Mouse (Mus musculus): ENCODE results near the gene Klf3. TPM values are rescaled to one million over a fixed set of nuclear protein-coding genes. Genes with fewer than 3 reads are reported as not detected.

The Klf3 gene
- total and polyA plus RNA-seq, 2 experiments = 17.8 to 35.7 TPM

- Histone ChIP-seq H3K9ac (ENCODE audit: low read depth, low read length) (no peak overlapping the region), H3K27ac (replicated peaks; ENCODE audit: insufficient read depth, low read depth, low read length) (no peak overlapping the region), H3K4me3 (ENCODE audit: insufficient read depth, low read depth, low read length) (no peak overlapping the region), H3K27me3 (ENCODE audit: control insufficient read depth, insufficient read depth, low read length) (no peaks in the 10 kb centered on the region), H3K36me3 (ENCODE audit: control insufficient read depth, insufficient read depth, low read length) (no peaks in the 10 kb centered on the region), H3K4me1 (ENCODE audit: control insufficient read depth, insufficient read depth, low read length) (peaks cover 33% of the 10 kb centered on the region), H3K79me2 (ENCODE audit: control insufficient read depth, insufficient read depth, low read length) (peaks cover 25% of the 10 kb centered on the region; the same call in 1 of the 2 replicates)
- 48% methylated on average over 3 of the region's 3 CpGs for WGBS
- TF ChIP-seq POLR2A (IDR thresholded peaks at IDR 0.05; ENCODE audit: extremely low read depth, insufficient read depth, low read length) (no peak), CTCF (IDR thresholded peaks at IDR 0.05; ENCODE audit: low read depth, low read length) (no peak)
- no peak for DNase-seq (ENCODE audit: extremely low read depth, low read depth, low spot score)
Measured at GRCm38 (mm10) chr5:64807159-64807558, 4.0 kb downstream of the Klf3 start.

- H3K27ac ChIP-seq (replicated peaks; ENCODE audit: insufficient read depth, low read depth, low read length) = no peak overlapping the region
- DNase-seq (ENCODE audit: extremely low read depth, low read depth, low spot score) = no peak
- H3K36me3 ChIP-seq (ENCODE audit: control insufficient read depth, insufficient read depth, low read length) = no peaks in the 10 kb centered on the region
- H3K79me2 ChIP-seq (ENCODE audit: control insufficient read depth, insufficient read depth, low read length) = peaks cover 25% of the 10 kb centered on the region; the same call in 1 of the 2 replicates
- H3K4me1 ChIP-seq (ENCODE audit: control insufficient read depth, insufficient read depth, low read length) = peaks cover 37% of the 10 kb centered on the region
- H3K4me3 ChIP-seq (ENCODE audit: insufficient read depth, low read depth, low read length) = no peak overlapping the region
- no peak for TF ChIP-seq CTCF (IDR thresholded peaks at IDR 0.05; ENCODE audit: low read depth, low read length)
- TF ChIP-seq POLR2A (IDR thresholded peaks at IDR 0.05; ENCODE audit: extremely low read depth, insufficient read depth, low read length) = no peak
- no peaks in the 10 kb centered on the region for H3K27me3 ChIP-seq (ENCODE audit: control insufficient read depth, insufficient read depth, low read length)
- H3K9ac ChIP-seq (ENCODE audit: low read depth, low read length) = no peak overlapping the region
- 33% methylated on average over 4 of the region's 4 CpGs for WGBS
Measured at GRCm38 (mm10) chr5:64807603-64808002, 4.4 kb downstream of the Klf3 start.

- H3K4me1 ChIP-seq (ENCODE audit: control insufficient read depth, insufficient read depth, low read length) = peaks cover 40% of the 10 kb centered on the region
- no peak for TF ChIP-seq CTCF (IDR thresholded peaks at IDR 0.05; ENCODE audit: low read depth, low read length)
- no peak for TF ChIP-seq POLR2A (IDR thresholded peaks at IDR 0.05; ENCODE audit: extremely low read depth, insufficient read depth, low read length)
- H3K27me3 ChIP-seq (ENCODE audit: control insufficient read depth, insufficient read depth, low read length) = no peaks in the 10 kb centered on the region
- peaks cover 25% of the 10 kb centered on the region; the same call in 1 of the 2 replicates for H3K79me2 ChIP-seq (ENCODE audit: control insufficient read depth, insufficient read depth, low read length)
- H3K27ac ChIP-seq (replicated peaks; ENCODE audit: insufficient read depth, low read depth, low read length) = peak overlapping the region; percentile 64
- H3K9ac ChIP-seq (ENCODE audit: low read depth, low read length) = peak overlapping the region; percentile 47
- H3K4me3 ChIP-seq (ENCODE audit: insufficient read depth, low read depth, low read length) = 0 out of 2 replicates have a peak overlapping the region, but pooled peaks have one; percentile 12
- DNase-seq (ENCODE audit: extremely low read depth, low read depth, low spot score) = peak; percentile 61
- H3K36me3 ChIP-seq (ENCODE audit: control insufficient read depth, insufficient read depth, low read length) = no peaks in the 10 kb centered on the region
- 28% methylated on average over 24 of the region's 24 CpGs for WGBS
Measured at GRCm38 (mm10) chr5:64808106-64809010, 5.2 kb downstream of the Klf3 start.

GRCm38 (mm10) chr5:64809257-64809656 lies 6.1 kb downstream of the Klf3 start:
- Histone ChIP-seq H3K36me3 (ENCODE audit: control insufficient read depth, insufficient read depth, low read length) (no peaks in the 10 kb centered on the region), H3K79me2 (ENCODE audit: control insufficient read depth, insufficient read depth, low read length) (peaks cover 24% of the 10 kb centered on the region; the same call in 1 of the 2 replicates), H3K4me1 (ENCODE audit: control insufficient read depth, insufficient read depth, low read length) (peaks cover 40% of the 10 kb centered on the region), H3K4me3 (ENCODE audit: insufficient read depth, low read depth, low read length) (no peak overlapping the region), H3K27me3 (ENCODE audit: control insufficient read depth, insufficient read depth, low read length) (no peaks in the 10 kb centered on the region), H3K27ac (replicated peaks; ENCODE audit: insufficient read depth, low read depth, low read length) (peak overlapping the region; percentile 64), H3K9ac (ENCODE audit: low read depth, low read length) (no peak overlapping the region)
- DNase-seq (ENCODE audit: extremely low read depth, low read depth, low spot score) = peak; percentile 98
- 8% methylated on average over 7 of the region's 7 CpGs for WGBS
- TF ChIP-seq POLR2A (IDR thresholded peaks at IDR 0.05; ENCODE audit: extremely low read depth, insufficient read depth, low read length) (no peak), CTCF (IDR thresholded peaks at IDR 0.05; ENCODE audit: low read depth, low read length) (peak; percentile 30; the same call in 1 of the 2 replicates)

GRCm38 (mm10) chr5:64809864-64810263 lies 6.7 kb downstream of the Klf3 start:
- Histone ChIP-seq H3K27ac (replicated peaks; ENCODE audit: insufficient read depth, low read depth, low read length) (peak overlapping the region; percentile 67), H3K4me1 (ENCODE audit: control insufficient read depth, insufficient read depth, low read length) (peaks cover 40% of the 10 kb centered on the region), H3K27me3 (ENCODE audit: control insufficient read depth, insufficient read depth, low read length) (no peaks in the 10 kb centered on the region), H3K4me3 (ENCODE audit: insufficient read depth, low read depth, low read length) (no peak overlapping the region), H3K9ac (ENCODE audit: low read depth, low read length) (peak overlapping the region; percentile 12; the same call in 1 of the 2 replicates), H3K36me3 (ENCODE audit: control insufficient read depth, insufficient read depth, low read length) (0 out of 2 replicates have a peak, but pooled peaks cover 3% of the 10 kb centered on the region), H3K79me2 (ENCODE audit: control insufficient read depth, insufficient read depth, low read length) (peaks cover 28% of the 10 kb centered on the region; the same call in 1 of the 2 replicates)
- WGBS = 17% methylated on average over 11 of the region's 11 CpGs
- DNase-seq (ENCODE audit: extremely low read depth, low read depth, low spot score) = peak; percentile 72
- no peak for TF ChIP-seq POLR2A (IDR thresholded peaks at IDR 0.05; ENCODE audit: extremely low read depth, insufficient read depth, low read length)
